Mouse (Mus musculus) ES-Bruce4 (cell line): ENCODE data around the gene Foxr1.

Experiments used
- CTCF ChIP-seq: IDR thresholded peaks from one replicate; pipeline ENCODE4 v1.8.1; 2011; ENCODE audit warnings: low read depth, low read length
- POLR2A ChIP-seq: IDR thresholded peaks from one replicate; pipeline ENCODE4 v1.8.1; 2011; ENCODE audit warnings: low read length; ENCODE audit not compliant: insufficient read depth

- TF ChIP-seq POLR2A (no peak), CTCF (no peak)
Measured at GRCm38 (mm10) chr9:44410647-44411336, 30.1 kb downstream of the Foxr1 start.
